Mouse (Mus musculus) common myeloid progenitor, adult 5-6 weeks (primary cell): ENCODE measurements around the gene Gm44511. TPM values are rescaled to one million over a fixed set of nuclear protein-coding genes. Genes with fewer than 3 reads are reported as not detected.
"Not testable (repeated sequence)": the region's sequence is repeated elsewhere in the genome, so short reads cannot be mapped to it uniquely, and the experiment has no call there.

Experiments used
- ATAC-seq: replicated peaks from 2 replicates; pipeline ENCODE4 v1.8.0; 2016; ENCODE audit warnings: low read depth, mild to moderate bottlenecking, moderate TSS enrichment, inconsistent platforms; ENCODE audit not compliant: poor library complexity, severe bottlenecking
- total RNA-seq: library from RNA; stranded (forward); fragments of 200-1000, 187-1606 nt; gene quantifications from 2 replicates; pipeline ENCODE4 v1.2.3, GENCODE M21; 2017

The Gm44511 gene
- total RNA-seq, 1 experiment from 2014 or later = 2.0 TPM

- ATAC-seq = no peak
These were observed 15.4 kb upstream of the Gm44511 start for GRCm38 (mm10) chr6:128841327-128842089.

GRCm38 (mm10) chr6:128840669-128841068 is 14.6 kb upstream of the Gm44511 start:
- ATAC-seq = not testable (repeated sequence)

GRCm38 (mm10) chr6:128839921-128840320 is 13.8 kb upstream of the Gm44511 start:
- no peak for ATAC-seq

- peak; percentile 46 for ATAC-seq
These were observed 13.2 kb upstream of the Gm44511 start for GRCm38 (mm10) chr6:128839266-128839771.

- ATAC-seq = peak; percentile 12; the same call in 1 of the 2 replicates
These were observed 12.5 kb upstream of the Gm44511 start for GRCm38 (mm10) chr6:128838342-128839265.

GRCm38 (mm10) chr6:128837454-128838341 is 11.6 kb upstream of the Gm44511 start:
- no peak for ATAC-seq

GRCm38 (mm10) chr6:128836955-128837334 is 10.8 kb upstream of the Gm44511 start:
- ATAC-seq = no peak

GRCm38 (mm10) chr6:128836191-128836954 is 10.3 kb upstream of the Gm44511 start:
- ATAC-seq = peak; percentile 18

GRCm38 (mm10) chr6:128835571-128835970 is 9.5 kb upstream of the Gm44511 start:
- no peak; the same call in 1 of the 2 replicates for ATAC-seq

- no peak for ATAC-seq
These were observed 6.9 kb upstream of the Gm44511 start for GRCm38 (mm10) chr6:128833046-128833445.

GRCm38 (mm10) chr6:128829837-128830236 is 3.7 kb upstream of the Gm44511 start:
- peak; percentile 37 for ATAC-seq

GRCm38 (mm10) chr6:128826781-128827180 is 666 bp upstream of the Gm44511 start:
- peak; percentile 49 for ATAC-seq

- no peak for ATAC-seq
These were observed 7.9 kb downstream of the Gm44511 start for GRCm38 (mm10) chr6:128818083-128818802.

- ATAC-seq = peak; percentile 82
These were observed 17.6 kb downstream of the Gm44511 start for GRCm38 (mm10) chr6:128808532-128808931.

- no peak for ATAC-seq
These were observed 19.1 kb downstream of the Gm44511 start for GRCm38 (mm10) chr6:128807021-128807420.

GRCm38 (mm10) chr6:128804823-128805640 is 21.1 kb downstream of the Gm44511 start:
- ATAC-seq = peak; percentile 63

- peak; percentile 75 for ATAC-seq
These were observed 22.9 kb downstream of the Gm44511 start for GRCm38 (mm10) chr6:128802999-128803857.
